Mouse (Mus musculus) kidney, postnatal 10 days (tissue): Measurements from ENCODE around the gene Dhrs13.
"Not testable (repeated sequence)": the region's sequence is repeated elsewhere in the genome, so short reads cannot be mapped to it uniquely, and the experiment has no call there.

Experiments used
- DNase-seq: peaks from one replicate; pipeline ENCODE4 v3.0.0; 2021; ENCODE audit warnings: mixed read lengths

The Dhrs13 gene

DNA sequence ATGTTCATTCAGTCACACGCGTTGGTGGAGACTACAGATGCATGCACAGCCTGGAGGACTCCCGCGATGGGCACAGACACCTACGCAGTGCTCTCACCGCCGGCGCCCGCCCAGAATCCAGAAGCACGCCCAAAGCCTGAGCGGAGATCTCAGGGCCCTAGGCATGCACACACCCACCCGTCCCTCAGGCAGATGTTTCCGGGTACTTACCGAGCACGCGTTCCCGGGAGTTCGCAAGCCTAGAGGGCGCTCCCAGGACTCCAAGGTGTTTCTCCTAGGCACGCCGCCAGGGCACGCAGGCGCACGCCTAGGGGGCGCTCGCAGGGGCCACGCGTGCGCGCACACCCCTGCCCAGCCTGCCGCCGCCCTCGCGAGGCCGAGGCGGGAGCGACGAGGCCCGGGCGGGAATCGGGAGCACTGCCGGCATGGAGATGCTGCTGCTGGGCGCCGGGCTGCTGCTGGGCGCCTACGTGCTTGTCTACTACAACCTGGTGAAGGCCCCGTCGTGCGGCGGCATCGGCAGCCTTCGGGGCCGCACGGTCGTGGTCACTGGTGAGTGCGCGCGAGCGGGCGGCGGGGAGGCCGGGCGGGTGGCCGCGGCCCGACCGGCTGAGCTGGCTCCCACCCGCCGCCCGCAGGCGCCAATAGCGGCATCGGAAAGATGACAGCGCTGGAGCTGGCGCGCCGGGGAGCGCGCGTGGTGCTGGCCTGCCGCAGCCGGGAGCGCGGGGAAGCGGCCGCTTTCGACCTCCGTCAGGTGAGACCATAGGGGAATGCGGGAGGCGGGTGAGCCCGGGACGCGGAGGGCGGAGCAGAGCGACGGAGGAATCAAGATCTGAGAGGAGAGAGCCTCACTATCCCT is at the start of gene Dhrs13:
Gene Dhrs13 (plus strand): TSS at position 334 of the 862 bp plus-strand sequence.
- DNase-seq, result peak; percentile 96

DNA sequence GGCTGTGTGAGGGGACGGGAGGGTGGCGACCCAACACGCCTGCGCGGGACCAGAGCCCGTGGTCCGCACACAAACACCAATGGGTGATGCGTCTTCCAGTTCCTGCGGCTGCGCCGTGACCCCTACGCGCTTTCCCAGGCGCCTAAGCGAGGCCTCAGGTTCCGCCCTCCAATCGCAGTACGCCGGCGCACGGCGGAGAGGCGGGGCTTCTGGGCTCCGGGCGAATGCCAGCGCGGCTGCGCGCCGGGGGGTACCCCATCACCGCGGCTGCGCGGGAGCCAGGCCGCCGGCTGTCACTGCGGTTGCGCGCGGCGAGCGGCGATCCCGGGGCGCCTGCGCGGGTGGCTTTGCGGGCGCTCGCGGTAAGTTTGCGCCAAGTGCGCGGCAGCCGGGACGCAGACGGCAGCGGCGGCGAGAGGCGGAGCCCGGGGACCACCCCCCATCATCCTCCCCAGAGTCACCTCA is 49.6 kb upstream of the Dhrs13 start, which contains the start of gene Phf12:
Gene Phf12 (plus strand): TSS at position 314 of the 465 bp plus-strand sequence.
- DNase-seq, result peak; percentile 99

DNA sequence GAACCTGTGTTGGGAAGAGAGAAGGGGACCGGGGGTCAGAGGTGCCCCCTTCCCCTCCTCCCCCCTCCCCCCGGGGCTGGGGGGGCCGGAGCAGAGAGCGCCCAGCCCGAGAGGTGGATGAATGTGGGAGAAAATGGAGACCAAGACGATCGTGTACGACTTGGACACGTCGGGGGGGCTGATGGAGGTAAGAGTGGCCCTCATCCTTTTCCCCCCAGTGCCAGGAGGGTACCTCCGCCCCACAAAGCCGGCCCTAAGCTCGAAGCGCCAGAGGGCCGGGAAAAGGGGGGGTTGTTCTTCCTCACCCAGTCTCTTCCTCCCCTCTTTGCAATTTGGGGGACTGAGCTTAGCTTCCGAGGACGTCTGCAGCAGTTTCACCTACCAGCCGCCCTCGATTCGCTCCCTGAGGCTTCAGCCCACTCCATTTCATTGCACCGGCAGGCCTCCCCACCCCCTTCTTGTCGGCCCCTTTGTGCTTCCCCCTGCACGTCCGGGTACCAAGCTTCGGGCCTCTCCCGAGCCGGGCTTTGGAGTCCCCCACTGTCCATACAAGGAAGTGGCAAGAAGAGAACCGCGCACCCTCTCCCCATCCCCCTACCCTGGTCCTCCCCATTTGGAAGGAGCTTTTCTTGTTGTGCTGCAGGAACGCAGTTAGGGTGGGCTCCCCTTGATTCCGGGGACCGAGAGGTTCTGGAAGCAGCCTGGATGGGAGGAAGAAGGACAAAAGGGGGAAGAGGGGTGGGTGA is 48.7 kb upstream of the Dhrs13 start:
- peak; percentile 74 for DNase-seq

DNA sequence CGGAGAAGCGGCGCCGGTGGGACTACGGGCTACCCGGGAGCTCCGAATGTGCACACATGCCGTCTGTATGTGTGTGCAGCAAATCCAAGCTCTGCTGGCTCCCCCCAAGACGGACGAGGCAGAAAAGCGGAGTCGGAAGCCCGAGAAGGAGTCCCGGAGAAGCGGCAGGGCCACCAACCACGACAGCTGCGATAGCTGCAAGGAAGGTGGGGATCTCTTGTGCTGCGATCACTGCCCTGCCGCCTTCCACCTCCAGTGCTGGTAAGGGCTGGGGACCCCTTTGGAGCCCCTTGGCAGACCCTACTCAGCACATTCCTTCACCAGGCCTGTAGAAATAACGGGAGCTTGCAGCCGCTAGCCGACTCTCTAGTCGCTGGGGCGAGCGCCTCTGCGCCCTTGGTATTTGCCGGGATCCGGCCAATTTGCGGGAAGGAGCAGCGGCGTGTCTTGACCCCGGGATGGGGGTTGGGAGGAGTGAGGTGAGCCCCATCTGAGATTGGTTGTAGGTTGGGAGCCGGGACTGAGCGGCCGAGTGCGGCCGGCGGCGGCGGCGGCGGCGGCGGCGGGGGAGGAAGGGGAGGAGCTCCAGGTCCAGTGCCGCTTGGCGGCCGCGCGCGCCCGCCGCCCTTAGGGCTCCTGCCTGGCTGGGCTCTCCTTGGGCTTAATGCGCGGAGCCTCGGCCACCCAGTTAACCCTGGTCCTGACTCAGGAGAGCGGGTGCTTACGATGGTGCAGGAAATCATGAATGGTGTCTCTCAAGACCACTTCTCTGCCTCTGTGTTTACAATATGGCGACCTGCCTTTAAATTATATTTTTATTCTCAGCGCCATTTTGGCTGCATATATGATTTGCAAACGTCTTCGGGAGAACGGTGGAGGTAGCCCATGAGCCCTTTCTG is 47.9 kb upstream of the Dhrs13 start:
- DNase-seq, result peak; percentile 85

DNA sequence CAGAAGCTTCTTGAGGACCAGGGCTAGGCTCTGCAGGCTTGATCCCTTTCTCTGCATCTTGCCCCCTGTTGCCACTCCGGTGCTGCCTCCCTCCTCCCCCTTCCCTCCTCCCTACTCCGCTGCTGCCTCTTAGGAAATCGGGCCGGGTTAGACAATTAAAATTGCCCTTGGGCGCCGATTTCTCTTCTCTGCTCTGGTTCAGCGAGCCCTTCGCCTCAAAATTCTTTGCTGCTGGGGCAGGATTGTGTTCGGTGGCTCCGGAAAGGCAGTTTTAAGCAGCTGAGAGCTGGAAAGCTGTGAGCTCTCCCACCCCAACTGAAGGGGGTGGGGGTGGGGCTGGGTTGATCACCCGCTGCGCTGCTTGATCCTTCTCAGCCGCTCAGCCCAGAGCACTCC is 47.2 kb upstream of the Dhrs13 start:
- DNase-seq, result peak; percentile 73

DNA sequence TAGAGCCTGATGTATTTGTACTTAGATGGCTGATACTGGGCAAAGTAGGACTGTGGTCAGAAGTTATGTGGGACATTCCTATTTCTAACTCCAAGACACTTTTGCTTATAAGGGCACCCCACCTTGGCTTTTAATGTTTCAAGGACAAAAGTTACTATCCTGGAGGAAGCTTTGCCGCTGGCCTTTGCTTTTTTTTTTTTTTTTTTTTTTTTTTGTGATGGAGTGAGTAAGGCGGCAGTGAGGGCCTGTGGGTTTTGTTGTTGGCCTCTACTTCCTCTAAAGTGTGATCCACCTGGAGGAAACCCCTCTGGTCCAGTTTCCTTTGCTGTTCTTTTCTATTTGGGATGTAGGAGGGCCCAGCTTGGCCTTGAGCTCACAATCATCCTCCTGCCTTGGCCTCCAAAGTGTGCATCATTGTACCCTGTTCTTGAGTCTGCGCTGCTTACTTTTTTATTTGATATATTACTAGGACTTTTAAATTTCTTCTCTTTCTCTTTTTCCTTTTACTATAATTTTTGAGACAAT is 46.5 kb upstream of the Dhrs13 start:
- no peak for DNase-seq

DNA sequence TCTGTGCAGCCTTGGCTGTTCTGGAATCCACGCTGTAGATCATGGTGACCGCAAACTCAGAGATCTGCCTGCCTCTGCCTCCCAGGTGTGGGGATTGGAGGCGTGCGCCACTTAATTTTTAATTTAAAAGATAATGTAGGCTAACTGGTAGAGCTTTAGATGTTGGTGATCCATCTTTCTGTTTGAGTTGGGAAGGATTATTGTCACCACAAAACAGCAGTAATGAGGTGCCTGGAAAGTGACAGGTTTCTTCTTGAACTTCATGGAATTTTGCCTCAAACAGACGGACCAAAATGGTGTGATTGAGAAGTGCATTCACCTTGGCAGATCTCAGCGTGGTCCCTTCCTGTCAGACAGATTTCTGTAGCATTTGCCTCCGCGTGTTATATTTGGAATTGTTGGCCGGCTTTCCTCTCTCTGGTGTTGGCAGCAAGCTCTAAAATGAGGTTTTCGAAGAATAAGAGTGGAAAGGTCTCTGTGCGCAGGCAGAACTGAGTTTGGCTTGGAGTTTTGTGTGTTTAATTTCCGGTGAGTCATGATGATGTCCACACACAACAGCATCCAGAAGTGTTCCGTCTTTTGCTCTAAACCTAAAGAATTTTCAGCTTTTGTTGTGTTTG is 42.9 kb upstream of the Dhrs13 start:
- DNase-seq, result no peak

DNA sequence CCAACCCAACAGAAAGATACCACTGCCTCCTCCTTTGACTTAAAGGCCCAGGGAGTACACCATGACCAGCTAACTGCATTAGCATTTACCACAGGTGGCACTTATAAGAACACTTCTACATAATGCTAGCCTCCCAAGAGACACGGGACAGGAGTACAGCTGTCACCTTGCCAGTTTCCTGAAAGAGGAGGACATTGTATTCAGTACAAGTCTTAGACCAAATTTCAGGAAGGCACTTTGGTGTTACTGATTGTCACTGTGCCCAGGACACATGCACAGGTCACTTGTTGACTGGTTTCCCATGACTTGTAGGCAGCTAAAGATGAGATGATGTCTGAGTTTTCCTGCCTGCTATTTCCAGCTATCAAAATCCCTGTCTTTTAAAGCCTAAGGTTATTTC is 36.5 kb upstream of the Dhrs13 start:
- DNase-seq, result no peak

DNA sequence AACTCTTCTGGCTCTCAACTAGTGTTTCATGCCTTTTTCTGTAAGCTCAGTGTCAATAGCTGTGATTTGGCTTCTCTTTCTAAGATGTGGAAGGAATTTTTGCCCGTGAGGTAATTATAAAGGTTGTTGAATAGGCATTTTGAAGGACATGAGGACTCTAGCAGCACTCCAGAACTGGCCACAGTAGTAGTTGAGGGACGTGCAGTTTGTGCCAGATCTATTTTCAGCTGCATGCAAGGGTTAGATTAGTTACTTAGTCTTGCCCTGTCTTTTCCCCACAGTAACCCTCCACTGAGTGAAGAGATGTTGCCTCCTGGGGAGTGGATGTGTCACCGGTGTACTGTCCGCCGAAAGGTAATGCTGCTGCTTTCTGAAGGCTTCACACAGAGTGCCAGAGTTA is 25.6 kb upstream of the Dhrs13 start:
- no peak for DNase-seq

DNA sequence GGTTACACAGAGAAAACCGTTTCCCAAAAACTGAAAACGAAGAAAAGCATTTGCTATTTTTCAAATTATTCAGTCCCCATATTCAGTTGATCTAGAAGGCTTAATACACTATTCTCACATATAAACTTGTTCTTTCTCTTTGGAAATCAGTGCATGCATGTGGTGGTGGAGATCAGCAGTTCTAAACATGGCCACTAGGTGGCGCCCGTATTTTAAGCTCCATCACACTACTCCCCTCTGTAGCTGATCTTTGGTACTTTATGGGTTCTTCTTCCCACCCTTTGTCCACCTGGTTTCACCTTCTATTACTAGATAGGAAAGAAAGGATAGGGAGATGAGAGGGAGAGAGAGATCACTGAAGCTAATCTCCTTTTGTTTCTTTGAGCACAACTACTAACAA is 12.4 kb upstream of the Dhrs13 start:
- DNase-seq, result peak; percentile 89

DNA sequence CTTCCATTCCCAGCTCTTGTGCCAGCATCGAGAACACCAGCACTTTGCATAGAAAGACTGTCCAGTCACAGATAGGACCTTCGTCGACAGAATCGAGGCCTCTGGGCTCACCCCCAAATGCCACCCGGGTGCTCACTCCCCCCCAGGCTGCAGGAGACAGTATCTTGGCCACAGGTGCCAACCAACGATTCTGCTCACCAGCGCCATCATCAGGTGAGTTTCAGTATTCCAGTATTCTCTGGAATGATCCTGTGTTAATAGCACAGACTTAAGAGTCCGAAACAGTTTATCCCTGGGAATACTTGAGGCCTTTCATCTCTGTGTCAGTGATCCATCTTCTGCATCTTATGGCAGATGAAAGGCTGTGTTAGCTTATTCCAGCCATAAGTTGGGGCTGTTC is 8.5 kb upstream of the Dhrs13 start:
- peak; percentile 47 for DNase-seq

DNA sequence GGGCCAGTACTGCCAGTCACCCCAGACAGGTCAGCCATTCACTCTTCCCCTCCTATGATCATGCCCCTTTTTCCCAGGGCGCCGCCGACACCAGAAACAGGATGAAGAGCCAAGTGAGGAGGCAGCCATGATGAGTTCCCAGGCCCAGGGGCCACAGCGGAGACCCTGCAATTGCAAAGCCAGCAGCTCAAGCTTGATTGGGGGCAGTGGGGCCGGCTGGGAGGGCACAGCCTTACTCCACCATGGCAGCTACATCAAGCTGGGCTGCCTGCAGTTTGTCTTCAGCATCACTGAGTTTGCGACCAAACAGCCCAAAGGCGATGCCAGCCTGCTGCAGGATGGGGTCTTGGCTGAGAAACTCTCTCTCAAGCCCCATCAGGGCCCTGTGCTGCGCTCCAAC is 2.8 kb upstream of the Dhrs13 start:
- DNase-seq, result no peak

DNA sequence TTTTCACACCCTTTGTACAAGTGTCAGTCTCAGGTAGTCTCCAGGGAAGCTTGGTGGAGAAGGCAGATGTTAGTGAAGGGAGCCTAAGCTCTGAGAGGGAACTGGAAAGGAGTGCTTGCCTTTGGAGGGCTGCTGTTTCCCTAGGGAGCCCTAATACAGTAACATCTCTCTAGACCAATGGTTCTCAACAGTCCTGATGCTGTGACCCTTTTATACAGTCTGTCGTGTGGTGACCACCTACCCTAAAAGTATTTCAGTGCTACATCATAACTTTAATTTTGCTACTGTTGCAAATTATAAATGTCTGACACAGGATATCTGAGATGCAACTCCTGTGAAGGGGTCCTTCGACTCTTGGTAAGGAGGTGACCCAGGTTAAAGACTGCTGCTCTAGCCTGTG is 1.5 kb upstream of the Dhrs13 start:
- no peak for DNase-seq

DNA sequence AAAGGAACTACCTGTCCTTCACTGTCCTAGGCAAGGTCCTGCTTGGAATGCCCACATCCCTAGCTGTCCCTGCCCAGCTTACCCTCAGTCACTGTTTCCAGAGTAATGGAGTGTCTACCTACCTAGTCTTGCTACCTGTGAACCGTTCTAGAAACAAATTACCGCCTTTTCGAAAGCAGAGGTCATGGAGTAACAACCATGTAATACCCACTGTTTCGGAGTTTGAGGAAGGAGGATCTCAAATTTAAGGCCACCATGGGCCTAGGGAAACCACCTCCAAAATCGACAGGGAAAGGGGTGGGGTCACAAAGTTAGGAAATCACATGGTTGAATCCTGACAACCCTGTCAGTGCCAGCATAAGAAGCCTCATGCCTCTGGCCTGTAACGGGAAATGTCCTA is 691 bp upstream of the Dhrs13 start:
- no peak for DNase-seq

DNA sequence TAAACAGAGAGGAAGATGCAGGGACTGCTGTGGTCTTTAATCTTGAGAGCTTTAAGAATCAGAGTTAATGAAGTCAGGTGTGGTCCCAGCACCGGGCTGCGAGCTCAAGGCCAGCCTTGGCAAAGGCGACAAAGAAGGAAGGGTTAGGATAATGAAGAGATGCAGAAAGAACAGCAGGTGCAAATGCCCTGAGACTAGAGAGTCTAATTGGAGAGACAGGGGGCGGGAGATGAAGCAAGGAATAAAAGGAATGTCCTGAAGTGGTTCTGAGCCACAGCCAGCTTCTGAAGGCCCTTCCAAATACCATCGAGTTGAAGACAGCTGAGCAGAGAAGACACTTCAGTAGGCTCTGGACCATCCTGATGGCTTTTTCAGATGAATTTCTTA is 722 bp downstream of the Dhrs13 start:
- no peak for DNase-seq

DNA sequence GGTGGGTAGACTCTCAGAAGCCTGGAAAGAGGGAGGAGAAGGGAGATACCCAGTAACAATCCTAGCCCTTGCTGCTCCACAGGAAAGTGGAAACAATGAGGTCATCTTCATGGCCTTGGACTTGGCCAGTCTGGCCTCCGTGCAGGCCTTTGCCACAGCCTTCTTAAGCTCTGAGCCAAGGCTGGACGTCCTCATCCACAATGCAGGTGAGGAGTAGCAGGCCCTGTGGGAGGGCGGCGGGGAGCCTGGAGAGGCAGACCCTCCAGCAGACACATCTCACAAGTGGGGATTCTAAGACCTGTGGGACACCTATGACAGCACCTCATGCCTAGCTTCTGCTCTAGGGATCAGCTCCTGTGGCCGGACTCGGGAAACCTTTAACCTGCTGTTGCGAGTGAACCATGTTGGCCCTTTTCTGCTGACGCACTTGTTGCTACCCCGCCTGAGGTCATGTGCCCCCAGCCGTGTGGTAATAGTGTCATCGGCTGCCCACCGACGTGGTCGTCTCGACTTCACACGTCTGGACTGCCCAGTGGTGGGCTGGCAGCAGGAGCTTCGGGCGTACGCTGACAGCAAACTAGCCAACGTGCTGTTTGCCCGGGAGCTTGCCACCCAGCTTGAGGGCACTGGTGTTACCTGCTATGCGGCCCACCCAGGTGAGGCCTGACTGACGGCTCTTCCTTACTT is 2.0 kb downstream of the Dhrs13 start:
- DNase-seq, result no peak

DNA sequence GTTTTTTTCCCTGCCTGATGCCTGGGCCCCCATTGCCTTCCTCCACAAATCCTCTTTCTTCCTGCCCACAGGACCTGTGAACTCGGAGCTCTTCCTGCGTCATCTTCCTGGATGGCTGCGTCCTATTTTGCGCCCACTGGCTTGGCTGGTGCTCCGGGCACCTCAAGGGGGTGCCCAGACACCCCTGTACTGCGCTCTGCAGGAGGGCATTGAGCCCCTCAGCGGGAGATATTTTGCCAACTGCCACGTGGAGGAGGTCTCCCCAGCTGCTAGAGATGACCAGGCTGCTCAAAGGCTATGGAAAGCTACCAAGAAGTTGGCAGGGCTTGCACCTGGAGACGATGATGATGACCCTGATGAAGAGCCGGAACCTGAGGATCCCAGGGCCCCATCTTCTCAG is 4.7 kb downstream of the Dhrs13 start:
- DNase-seq, result no peak

DNA sequence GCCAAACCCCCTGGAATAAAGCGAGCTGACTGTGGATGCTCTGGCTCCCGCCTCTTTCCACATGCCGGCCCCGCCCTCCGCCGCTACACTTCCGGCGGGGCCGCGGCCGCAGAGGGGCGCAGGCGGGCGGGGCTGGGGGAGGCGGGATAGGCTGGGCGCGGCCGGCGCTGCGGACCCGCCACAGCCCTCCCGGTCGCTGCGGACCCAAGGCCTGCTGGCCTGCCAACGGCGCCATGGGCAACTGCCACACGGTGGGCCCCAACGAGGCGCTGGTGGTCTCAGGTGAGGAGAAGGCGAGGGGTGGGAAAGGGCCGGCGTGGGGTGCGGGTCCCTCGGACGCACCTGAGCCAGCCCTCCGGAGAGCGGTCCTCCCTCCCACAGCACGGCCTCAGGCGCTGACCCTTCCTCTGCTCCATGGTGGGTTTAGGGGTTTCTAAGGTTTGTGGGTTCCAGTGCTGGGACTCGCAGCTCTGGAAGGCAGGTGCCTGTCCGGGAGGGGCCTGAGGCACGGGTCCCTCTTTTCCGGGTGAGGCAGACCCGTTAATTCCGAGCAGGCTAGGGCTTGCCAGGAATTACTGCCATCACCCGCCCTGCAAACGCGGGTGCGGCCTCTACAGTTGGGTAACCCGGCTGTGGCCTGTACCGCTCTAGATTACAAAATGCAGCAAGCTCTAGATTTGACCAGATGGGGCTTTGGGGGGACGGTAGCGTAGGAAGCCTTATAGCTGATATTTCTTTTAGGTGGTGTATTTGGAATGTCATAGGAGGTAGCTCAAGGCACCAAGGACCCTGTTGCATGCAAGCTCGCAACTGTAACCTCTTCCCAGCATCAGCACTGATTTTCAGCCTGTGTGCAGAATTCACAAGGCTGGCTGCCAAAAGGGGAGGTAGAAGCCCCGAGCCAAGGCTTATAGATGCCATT is 6.0 kb downstream of the Dhrs13 start, which contains the start of gene Flot2:
Gene Flot2 (plus strand): TSS at position 101 of the 922 bp plus-strand sequence.
- DNase-seq, result peak; percentile 84

DNA sequence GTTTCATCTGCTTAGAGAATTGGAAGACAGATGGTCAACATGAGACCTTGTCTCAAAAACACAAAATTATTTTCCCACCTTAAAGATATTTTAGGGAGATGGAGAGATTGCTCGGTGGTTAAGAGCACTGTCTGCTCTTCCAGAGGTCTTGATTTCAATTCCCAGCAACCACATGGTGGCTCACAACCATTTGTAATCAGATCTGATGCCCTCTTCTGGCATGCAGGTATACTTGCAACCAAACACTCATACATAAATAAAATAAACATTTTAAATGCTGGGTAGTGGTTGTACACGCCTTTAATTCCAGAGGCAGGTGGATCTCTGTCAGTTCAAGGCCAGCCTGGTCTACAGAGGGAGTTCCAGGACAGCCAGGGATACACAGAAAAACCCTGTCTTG is 8.8 kb downstream of the Dhrs13 start:
- DNase-seq, result no peak

DNA sequence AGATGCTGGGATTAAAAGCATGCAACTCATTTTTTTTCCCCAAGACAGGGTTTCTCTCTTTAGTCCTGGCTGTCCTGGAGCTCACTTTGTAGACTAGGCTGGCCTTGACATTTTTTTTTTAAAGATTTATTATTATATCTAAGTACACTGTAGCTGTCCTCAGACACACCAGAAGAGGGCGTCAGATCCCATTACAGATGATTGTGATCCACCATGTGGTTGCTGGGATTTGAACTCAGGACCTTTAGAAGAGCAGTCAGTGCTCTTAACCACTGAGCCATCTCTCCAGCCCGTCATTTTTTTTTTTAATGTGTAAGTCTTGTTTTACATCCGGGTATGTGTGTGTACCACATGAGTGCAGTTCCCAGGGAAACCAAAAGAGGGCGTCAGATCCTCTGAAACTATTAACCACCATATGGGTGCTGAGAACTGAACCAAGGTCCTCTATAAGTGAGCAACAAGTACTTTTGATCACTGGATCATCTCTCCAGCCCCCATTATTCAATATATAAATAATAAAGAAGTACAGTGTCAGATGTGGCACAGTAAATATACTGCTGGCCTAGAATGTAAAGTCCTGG is 10.3 kb downstream of the Dhrs13 start:
- DNase-seq, result not testable (repeated sequence)
